Mouse (Mus musculus): ENCODE data around the gene Emcn.

Gene Emcn

DNA sequence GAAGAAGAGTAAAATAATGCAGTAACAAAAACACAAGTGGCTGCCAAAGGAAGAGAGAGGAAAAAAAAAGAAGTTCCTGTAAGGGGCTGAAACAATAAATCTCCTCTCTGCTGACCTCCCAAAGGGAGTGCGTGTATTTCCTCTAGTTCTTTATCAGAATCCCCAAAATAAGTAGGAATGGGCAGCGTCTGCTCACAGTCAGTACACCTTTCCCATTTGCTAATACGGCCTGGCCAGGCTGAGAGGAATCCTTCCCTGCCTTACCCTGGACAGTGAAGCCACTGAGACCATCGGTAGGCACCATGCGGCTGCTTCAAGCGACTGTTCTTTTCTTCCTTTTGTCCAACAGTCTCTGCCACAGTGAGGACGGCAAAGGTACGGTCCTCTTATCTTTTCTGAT is at the start of gene Emcn:
Emcn (plus strand) TSS at position 130 of the 400 bp plus-strand sequence.
- CTCF ChIA-PET = no interaction called here

DNA sequence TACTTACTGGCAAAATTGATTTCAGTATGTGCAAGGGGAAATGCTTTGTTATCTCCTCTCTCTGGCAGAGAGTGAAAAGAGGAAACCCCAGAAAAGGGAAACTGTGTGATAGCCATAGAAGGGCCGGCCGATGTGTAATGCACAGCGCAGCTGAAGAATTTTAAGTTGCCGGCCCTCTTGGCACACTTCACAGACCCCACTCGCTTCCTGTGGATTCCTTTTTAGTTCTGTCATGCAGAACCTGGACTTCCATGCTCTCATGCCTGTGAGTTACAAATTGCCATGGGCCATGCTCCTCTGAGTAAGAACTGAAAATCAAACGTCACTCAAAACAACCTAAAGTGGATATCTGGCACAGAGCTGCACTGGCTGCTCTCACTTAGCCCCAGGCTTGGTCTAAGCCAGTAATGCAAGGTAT is 47.7 kb upstream of the Emcn start:
- CTCF ChIA-PET = no interaction called here

DNA sequence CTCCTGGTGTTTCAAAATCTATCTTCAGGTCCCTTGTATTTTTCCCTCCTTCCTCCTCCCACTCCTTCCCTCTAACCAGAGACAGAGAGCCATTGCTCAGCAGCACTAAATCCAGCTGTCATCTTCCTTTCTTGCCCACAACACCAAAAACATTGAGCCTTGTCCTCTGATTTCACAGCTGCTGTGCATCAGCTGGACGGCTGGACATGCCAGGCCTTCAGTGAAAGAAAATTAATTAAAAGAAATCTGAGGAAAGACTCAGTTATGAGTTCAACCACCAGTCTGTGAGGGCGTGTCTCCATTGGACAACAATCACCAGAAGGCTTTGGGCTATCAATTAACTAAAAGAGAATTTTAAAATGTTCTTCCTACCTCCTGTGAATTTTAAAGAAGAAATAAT is 42.6 kb upstream of the Emcn start:
- CTCF ChIA-PET = no interaction called here

DNA sequence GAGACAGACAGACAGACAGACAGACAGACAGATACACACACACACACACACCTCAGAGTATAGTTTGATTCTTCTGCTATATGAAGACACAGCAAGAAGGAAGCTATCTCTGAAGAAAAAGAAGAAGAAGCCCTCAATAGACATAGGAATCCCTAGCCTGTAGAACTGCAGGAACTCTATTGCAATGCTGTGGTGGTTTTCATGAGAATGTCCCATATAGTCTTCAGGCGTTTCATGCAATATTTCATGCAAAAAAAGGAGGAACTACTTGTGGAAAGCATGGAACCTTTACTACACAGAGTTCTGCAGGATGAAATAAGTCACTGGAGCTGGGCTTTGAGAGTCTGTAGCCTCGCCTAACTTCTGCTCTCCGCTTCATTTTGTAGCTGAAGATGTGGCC is 40.7 kb upstream of the Emcn start:
- CTCF ChIA-PET = no interaction called here

DNA sequence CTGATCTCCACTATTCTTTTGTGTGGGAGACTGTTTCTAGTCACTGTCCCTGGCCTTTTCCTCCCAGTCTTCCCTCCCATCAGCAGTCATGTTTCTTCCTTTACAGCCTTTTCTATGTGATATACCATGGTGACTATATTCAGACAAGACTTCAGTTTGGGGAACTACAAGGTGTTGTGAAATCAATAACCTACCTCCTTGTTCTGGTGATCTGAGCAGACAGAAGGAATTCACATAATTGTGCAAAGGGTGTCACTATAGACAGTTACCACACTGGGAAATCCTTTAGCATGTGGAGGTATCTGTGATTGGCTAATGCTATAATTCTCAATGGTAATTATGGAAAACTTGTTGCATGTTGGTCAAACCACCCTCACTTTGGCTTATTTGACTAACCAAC is 39.7 kb upstream of the Emcn start:
- CTCF ChIA-PET = no interaction called here

DNA sequence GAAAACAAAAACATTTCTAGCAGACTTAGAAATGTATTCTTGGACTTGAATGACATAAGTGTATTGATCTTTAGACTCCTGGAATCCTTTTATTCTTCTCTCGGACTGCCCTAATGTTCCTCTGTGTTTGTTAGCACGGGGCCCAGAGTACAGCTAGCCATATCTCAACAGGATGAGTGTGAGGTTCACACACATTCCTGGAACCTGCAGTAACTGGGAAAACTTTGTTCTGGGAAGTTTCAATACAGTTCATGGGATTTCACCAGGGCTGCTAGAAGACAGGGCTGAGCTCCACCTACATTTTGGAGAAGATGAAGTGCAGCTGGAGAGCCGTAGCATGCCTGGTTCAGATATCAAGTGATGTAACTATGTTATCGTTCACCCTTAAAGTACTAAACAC is 38.1 kb upstream of the Emcn start:
- CTCF ChIA-PET = no interaction called here

DNA sequence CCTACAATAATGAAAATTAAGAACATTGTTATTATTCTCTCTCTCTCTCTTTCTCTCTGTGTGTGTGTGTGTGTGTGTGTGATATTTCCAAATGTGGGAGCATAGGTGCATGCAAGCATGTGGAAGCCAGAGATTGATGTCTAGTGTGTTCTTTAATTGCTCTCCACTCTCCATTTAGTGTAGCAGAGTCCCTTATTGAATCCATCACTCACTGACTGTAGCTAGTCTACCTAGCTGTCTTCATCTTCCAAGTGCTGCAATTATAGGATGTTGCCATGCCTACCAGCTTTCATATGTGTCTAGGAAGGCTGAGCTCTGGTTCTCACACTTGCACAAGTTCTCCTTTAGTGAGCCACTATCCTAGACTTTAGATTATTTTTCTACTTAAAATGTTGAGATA is 30.9 kb upstream of the Emcn start:
- CTCF ChIA-PET = no interaction called here

DNA sequence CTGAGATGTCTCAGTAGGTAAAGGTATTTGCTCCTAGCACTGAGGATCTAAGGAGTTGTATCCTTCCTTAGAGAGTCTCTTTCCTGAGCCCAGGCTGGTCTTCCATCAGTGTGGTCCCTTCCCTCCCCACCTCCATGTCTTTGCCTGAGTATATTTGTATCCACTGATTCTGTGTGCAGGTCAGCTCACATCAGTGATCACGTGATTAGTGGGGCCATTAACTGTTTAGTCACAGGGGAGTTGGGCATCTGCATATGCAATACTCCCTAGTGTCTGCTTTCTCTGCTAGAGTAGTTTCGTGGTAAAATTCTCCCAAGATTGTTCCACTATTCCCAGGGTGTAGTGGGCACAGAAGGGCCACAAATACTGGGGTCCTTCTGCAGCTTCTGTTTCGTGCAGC is 28.3 kb upstream of the Emcn start:
- CTCF ChIA-PET = no interaction called here

DNA sequence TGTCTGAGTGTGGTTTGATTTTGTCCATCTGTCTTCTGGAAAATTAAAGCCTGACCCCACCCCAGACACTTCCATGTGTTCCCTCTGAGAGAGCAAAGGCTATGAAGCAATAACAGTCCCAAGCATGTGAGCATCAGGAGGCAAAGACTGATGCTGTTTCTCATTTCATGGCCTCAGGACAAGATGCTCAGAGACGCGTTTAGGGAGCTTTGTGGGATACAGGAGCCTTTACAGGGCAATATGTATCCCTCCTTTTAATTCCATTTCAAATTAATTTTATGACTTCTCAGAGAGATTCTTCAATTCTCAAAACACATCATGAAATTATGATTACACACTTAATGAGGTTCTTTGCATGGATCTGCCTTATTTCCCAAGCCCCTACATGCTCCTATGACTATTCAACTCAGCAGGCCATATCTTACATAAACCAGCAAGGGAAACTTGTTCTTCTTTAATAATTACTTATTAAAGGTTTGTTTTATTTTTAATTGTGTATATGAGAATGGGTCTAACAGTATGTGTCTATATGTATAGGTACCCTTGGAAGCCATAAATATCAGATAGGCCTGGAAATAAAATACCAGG is 27.0 kb upstream of the Emcn start:
- CTCF ChIA-PET = no interaction called here

DNA sequence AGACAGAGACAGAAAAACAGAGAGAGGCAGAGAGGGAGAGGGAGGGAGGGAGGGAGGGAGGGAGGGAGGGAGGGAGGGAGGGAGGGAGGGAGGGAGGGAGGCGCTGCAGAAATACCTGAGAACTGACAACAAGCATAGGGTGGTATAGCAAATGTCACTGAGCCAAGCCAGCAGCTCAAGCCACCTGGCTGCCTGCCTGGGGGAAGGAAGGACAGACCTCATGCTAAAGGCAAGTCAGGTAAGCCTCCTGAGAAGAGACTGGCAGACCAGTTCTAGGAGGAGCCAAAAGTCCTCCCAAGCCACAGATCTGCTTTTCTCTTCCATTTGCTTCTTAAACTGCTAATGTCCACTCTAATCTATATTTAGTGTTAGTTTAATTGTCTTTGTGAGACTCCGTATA is 22.5 kb upstream of the Emcn start:
- CTCF ChIA-PET = interaction anchor here (0.6 kb wide), 1 partner anchor 675 kb away, joined by 6 read pairs; no protein-coding TSS in a partner anchor

DNA sequence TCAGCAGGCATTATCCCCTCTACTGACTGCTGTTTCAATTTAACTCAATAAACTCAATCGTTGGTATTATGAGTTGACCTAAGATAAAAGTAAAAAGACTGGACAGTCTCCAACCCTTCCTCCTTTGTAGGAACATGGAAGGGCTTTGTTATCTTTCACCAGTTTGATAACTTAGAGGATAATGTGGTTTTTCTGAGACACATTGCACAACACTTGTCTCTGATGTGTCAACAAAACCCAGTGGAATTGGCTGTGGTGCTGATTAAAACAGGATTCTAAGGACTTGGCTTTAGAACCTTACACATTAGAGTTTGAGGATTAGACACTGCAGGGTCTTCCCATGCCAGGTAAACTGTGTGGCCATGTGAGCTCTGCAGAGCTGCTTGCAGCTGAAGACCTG is 20.9 kb upstream of the Emcn start:
- CTCF ChIA-PET = no interaction called here

DNA sequence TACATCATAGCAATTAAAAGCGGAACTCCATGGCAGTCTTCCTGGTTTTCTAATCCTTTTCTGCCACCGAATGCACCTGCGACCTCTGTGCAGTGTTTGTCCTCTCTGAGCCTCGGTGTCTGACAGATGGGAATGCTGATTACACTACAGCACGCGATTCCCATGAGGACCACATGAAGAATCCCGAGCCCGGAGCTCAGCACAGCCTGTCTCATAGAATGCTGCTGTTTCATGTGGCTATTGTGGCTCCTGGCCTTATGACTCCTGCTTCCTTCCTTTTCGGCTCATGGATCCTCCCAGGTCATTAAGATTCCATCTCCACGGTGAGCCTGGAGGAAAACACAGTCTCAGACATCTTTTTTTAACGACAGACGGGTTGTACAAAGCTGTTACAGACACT is 18.6 kb upstream of the Emcn start:
- CTCF ChIA-PET = no interaction called here

DNA sequence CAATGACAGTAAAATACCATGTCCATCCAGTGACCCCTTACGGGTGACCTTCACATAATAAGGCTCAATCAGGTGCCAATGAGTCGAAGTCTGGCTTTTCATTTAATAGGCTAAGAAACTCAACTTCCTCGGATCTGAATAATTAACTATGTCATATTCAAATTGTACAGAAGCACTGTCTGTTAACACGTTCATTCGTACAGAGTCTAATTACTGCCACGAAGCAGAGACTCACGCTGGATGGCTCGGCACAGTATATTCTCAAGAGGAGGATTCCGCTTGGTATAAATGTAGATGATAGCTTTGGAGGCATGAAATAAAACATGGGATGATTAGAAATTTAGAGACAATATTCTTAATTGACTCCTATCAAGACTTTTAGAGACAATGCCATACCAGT is 11.0 kb upstream of the Emcn start:
- CTCF ChIA-PET = interaction anchor here (0.6 kb wide), 1 partner anchor 326 kb away, joined by 6 read pairs; no protein-coding TSS in a partner anchor

DNA sequence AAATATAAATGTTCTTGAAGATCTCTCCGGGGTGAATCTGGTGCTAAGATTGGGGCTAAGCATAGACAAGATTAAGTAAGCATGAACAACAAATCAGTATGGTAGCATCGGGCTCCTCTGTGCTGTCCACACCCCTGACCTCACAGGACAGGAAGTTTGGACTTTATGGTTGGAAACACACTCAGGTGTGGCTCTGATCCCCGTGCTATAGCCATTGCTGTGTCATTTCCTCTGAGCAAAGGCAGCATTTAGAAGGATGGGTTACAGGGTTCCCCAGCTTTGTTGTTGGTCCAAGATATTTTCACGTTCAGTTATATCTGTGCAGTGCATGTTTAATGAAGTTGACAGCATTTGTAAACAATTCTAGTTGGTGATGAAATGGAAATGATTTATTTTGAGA is 9.9 kb upstream of the Emcn start:
- CTCF ChIA-PET = no interaction called here

DNA sequence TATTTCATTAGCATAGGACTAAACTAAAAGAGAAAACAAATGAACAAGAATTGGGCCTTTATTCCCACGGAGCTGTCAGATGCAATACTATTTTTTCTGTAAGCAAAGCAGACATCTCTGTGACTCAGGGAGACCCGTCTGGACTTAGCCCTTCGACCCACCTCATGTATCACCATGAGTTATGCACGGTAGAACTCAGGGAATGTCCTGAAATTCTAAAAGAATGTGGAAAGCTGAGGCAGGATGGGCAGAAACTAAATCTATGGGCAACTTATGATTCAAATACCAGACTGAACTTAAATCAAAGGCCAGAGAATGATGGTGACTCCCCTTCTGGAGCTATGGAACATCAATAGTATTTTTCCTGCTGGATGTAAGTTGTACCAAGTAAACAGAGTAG is 8.3 kb upstream of the Emcn start:
- CTCF ChIA-PET = no interaction called here

DNA sequence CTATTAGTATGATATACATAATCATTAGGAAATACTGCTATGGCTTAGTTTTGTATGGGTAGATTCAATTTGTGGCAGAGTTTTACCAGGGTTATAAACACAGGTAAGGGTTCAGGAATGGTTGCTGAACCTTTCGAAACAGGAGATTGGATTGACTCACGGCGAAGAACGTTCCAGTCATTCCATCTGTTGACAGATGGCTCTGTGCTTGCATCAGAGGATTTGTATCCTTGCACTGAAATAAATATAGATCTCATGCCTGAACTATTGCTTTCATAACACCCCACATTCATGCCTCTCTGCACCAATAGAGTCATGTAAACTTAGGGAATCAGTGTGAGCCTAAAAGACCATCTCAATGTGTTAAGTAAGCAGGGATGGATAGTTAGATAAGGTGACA is 4.9 kb upstream of the Emcn start:
- CTCF ChIA-PET = no interaction called here

DNA sequence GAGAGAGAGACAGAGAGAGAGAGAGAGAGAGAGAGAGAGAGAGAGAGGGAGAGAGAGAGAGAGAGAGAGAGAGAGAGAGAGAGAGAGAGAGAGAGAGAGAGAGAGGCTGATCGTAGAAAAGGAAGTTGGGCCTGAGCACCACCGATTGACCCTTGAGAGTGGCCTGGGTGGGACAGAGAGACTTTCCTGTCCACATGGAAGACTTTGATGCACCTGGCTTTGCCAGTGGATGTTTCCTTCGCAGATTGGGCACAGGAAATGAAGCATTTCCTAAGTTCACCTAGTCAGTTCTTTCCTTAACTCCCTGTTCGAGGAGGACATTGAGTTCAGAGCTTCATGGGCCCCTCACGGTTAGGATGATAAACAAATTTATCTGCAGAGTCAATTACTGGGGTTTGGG is 2.6 kb downstream of the Emcn start:
- CTCF ChIA-PET = no interaction called here

DNA sequence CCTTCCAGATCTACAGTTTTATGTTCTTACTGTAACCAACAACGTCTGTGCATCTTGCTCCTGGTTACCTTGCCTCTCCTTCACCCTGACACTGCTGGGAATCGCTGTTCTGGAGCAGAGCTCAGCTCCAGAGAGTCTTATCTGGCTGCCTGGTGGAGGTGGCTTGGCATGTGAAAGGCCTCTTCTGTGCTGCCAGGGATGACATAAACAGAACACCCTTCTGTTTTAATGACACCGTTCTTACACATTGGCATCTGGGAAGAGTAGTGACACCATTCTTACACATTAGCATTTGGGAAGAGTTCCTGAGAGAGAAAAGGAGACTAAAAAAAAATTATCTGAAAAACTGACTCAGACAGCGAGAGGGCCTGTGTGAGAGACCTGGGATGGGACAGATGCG is 11.0 kb downstream of the Emcn start:
- CTCF ChIA-PET = no interaction called here

DNA sequence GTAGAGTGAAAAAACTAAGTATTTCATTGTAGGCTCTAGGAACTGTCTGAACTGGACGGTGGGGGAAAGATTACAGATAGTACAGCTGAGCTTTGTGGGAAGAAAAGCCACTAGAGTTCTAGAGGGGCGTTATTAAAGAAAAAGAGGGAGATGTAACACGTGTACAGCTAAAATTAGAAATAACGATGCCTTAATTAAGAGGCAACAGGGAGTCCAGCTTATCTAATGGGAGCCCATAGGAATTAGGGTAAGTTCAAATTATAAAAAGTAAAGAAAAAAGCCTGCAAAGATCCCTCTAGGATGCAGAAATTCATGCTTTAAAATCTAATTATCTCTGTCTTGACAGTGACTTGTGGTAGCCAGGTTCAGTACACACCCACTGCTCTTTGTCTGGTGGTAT is 15.8 kb downstream of the Emcn start:
- CTCF ChIA-PET = no interaction called here

DNA sequence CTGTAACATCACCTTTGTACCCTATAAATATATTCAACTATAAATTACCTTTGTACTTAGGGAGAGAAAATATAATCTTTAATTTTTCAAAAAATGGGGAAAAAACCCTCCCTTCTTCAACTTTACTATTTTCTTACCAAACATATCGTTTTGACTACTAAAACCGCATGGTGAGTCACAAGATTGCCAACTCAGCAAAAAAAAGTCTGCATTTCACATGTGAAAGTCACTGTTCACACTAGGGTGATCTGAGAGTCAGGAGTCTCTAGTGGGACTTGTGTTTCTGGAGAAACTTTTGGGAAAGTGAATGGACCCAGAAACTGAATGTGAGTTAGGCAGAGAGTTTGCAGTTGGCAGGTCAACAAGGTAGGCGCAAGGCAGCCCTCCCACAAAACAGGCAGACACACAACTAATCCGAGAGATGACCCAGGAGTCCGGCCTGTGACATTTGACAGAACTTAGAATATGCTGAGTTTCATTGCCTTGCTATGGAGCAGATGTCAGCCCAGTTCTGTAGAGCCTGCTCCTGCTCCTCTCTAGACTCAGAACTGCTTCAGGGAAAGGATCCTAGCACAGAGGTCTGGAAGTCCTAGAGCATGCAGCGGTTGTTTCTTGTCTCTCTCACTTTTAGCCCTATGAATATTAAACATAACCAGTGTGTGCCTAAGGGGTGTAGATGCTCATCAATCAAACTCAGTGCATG is 26.4 kb downstream of the Emcn start:
- CTCF ChIA-PET = no interaction called here

DNA sequence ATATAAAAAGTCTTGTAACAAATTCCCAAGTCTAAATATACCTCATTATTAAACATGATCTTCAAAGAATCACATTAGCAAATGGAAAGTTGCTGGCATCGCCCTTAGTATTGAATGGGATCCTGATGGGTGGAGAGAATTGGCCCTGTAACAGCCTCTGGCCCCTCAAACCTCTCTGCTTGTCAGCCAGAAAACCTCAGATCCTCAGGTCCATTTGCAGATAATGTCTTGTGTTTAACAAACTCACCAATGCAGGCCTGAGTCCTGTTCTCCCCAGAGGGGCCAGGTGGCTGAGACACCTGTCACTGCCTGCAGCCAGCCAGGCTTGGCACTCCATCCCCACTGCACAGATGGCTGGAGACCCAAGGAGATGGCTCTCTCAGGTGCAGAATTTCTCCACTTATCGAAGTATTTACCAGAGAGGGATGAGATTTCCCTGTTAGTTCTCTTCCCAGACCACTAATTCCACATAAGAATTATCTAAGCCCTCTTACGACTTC is 27.0 kb downstream of the Emcn start:
- CTCF ChIA-PET = no interaction called here

DNA sequence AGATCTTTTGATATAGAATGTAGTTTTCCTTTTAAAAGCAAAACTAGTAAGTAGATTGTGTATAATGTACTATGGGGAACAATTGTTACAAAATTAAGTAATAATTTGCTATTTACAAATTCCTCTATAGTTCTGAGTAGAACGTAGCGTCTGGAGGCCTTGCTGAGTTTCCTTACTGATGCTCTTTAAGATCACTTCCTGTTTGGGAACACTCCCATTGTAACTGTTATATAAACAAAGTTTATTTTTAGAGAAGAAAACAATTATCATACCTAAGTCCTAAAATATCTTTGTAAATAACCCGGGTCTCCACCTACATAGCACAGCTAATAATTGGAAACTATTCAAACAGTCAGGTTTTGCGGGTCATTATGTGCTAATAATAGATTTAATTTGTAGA is 32.0 kb downstream of the Emcn start:
- CTCF ChIA-PET = no interaction called here

DNA sequence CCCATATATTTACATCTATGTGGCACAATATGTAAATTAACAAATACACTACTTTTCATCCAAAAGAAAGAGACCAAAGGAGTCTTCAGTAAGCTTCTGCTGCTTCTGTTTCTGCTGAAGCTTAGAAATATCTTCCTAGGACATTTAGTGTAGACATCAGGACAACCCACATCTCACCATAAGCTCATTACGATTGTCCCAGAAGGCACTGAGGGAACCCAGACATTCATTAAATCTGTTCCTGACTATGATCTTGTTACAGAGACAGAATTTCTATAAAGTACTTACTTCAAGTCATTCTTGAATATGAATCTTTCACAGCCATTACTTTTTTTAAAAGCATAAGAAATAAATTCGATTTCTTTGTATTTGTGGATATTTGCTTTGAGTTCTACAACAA is 41.4 kb downstream of the Emcn start:
- CTCF ChIA-PET = no interaction called here

DNA sequence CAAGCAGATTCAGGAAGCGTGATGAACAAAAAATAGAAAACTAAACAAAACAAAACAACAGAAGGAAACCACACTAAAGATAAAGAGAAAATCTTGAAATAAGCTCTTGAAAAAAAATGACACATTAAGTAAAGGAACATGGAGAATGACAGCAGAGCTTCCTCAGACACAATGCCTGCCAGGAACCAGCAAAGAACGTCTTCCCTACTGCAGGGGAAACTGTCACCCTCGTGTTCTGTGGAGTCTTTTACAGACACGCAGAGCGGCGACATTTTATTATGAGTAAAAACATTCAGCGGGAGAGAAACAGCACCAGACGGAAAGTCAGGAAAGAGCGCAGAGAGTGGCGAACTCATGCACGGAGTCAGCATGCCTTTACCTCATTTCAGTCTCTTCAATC is 54.7 kb downstream of the Emcn start:
- CTCF ChIA-PET = no interaction called here
